Mouse (Mus musculus): ENCODE measurements around the gene Ccnl1. TPM values are rescaled to one million over a fixed set of nuclear protein-coding genes. Genes with fewer than 3 reads are reported as not detected.

The Ccnl1 gene
- total RNA-seq, 2 experiments from 2014 or later = 45.9 to 50.5 TPM

- DNase-seq (ENCODE audit: low spot score in 2 of 2) = no peak
These were observed 2.4 kb upstream of the Ccnl1 start for GRCm38 (mm10) chr3:65960291-65960945.

GRCm38 (mm10) chr3:65959416-65960001 lies 1.5 kb upstream of the Ccnl1 start:
- no peak for DNase-seq (ENCODE audit: low spot score in 2 of 2)

- no peak for DNase-seq (ENCODE audit: low spot score in 2 of 2)
These were observed 764 bp upstream of the Ccnl1 start for GRCm38 (mm10) chr3:65958840-65959185.

GRCm38 (mm10) chr3:65957271-65958101 lies 563 bp downstream of the Ccnl1 start:
- peak; percentile 30 to 42 for DNase-seq (ENCODE audit: low spot score in 2 of 2)

GRCm38 (mm10) chr3:65954499-65955391 lies 3.3 kb downstream of the Ccnl1 start:
- DNase-seq (ENCODE audit: low spot score in 2 of 2) = no peak

GRCm38 (mm10) chr3:65950831-65951365 lies 7.2 kb downstream of the Ccnl1 start:
- no peak for DNase-seq (ENCODE audit: low spot score in 2 of 2)

- no peak for DNase-seq (ENCODE audit: low spot score in 2 of 2)
These were observed 7.7 kb downstream of the Ccnl1 start for GRCm38 (mm10) chr3:65950304-65950703.

- DNase-seq (ENCODE audit: low spot score in 2 of 2) = no peak
These were observed 12.6 kb downstream of the Ccnl1 start for GRCm38 (mm10) chr3:65945277-65945932.

DNA sequence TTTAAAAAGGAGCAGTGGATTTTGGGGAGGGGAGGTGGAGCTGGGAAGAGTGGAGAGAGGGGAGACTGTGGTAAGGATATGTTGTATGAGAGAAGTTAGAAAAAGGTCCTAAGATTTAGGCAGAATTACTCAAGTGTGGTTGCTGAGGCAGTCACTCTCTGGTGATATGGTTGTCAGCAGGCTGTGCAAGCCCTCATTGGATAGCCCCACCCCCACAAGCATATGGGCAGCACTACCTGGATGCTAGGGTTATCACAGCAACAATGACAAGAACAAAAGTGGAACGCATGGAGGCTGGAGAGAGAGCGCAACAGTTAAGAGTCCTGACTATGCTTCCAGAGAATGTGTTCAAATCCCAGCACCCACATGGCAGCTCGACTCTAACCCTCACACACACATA lies 13.3 kb downstream of the Ccnl1 start:
- DNase-seq (ENCODE audit: low spot score in 2 of 2) = no peak

DNA sequence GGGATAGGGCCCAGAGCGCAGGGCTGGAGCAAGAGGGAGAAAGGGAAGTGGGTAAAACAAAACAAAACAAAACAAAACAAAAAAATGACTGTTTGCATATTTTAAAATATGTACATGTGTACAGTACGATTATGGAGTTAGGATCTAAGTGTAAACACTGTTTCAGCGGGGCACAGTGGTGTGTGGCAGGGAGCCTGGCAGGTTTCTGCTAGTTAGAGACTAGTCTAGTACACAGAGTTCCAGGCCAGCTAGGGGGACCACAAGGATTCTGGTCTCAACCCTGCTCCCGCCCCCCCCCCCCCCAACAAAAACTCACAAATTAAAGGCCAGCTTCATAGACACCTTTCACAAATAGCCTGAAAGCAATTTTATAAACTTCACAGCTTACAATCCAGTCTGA lies 14.6 kb downstream of the Ccnl1 start:
- no peak for DNase-seq (ENCODE audit: low spot score in 2 of 2)

DNA sequence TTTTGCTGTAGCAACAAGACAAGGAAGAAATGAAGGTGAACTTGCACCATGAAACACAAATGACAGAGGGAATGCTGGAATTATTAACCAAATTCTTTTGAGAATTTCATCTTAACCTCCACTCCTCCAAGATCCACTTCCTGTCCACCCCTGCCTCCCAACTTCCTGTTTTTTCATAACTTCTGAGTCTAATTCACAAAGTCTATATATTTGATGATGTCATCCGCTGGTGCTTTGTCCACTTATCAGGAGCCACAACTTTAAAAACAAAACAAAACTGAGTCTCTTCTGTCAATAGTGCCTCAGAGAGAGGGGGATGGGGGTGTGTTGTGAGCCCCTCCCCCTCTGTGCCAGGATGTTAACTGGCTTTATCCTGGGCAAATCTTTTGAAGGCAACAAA lies 17.0 kb downstream of the Ccnl1 start:
- DNase-seq (ENCODE audit: low spot score in 2 of 2) = no peak

- DNase-seq (ENCODE audit: low spot score in 2 of 2) = no peak
These were observed 19.8 kb downstream of the Ccnl1 start for GRCm38 (mm10) chr3:65938211-65938610.

DNA sequence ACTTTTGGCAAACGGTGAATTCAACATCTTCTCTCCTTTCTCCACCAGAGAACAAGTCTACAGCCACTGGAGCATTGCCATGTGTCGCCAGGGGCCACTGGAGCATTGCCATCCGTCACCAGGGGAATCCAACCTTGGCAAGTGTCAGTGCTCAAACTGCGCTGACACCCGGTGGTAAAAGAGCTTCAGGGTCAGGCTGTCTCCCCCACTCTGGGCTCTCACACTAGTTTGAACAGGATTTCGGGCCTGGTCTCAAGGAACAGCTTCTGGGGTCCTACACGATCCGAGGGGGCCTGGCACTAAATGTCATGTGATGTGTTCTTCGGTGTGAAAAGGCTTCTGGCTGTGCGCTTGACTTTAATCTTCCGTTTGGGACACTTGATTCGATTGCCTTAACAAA lies 21.7 kb downstream of the Ccnl1 start:
- no peak for DNase-seq (ENCODE audit: low spot score in 2 of 2)

- DNase-seq (ENCODE audit: low spot score in 2 of 2) = no peak
These were observed 22.9 kb downstream of the Ccnl1 start for GRCm38 (mm10) chr3:65935153-65935552.

DNA sequence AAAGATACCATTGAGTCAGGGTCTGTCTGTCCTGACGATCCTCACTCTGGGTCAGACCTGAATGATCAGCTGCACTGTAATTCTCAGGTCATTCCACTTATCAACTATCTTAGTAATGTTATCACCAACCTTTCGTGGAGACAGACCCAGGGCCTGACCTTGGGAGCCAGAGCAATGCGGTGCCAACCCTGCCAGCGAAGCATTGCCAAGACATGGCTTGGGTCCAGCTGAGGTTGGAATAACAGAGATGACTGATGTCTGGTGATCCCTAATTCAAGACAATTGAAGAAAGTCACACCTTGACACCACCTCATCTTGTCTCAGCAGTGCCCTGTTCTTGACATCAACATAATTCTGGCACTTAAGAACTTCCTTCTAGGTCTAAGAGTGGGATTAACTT lies 24.3 kb downstream of the Ccnl1 start:
- DNase-seq (ENCODE audit: low spot score in 2 of 2) = no peak

DNA sequence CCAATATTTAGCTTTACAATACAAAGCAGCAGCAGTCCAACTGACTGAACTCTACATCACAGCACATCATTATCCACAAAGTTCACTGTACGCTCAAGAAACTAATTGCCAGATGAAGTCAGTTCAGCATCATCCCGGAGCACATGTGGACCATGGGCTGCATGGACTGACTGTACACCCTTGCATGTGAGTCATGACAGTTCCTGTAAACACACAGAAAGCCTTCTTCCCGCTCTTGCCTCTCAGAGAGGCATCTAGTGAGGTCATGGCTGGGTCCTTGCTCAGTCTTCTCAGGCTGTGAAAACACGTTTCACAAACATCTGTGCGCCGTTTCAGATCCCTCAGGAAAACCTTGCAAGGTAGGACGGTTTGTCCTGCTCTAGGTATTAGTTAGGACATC lies 26.5 kb downstream of the Ccnl1 start:
- DNase-seq (ENCODE audit: low spot score in 2 of 2) = no peak

- DNase-seq (ENCODE audit: low spot score in 2 of 2) = no peak
These were observed 27.4 kb downstream of the Ccnl1 start for GRCm38 (mm10) chr3:65930636-65931035.

DNA sequence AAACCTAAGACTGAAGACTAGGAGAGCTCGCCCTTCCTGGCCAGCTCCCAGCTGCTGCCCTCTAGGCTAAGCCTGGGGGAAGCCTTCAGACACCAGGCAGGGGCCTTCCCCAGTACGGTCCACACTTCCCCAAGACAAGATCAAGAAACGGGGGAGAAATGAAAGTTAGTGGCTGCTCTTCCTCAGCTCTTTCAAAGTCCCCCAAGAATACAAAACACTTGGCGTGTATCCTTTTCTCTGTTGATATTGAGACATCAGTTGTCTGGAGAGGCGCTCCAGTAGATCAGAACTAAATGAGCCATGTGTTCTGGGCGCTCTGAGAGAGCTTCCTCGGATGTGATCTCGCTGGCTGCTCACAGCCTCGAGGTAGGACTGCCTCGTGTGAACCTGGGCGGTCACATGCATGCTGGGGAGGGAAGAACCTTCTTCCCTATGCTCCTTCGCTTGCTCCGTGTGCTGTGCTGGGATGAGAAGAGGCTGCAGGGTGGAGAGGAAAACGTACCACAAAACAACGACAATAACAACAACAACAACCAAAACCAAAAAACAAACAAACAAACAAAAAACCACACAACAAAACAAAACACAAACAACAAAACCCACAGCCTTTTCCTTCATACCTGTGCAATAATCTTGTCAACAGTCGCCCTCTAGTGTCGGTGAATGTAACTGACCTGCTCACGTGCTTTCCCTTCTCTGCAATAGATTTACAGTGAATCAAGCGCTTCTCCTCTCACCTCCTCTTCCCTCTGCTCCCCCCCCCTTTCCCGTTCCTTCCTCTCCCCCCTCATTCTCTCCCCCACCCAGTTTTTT lies 28.0 kb downstream of the Ccnl1 start:
- peak; percentile 62 to 80 for DNase-seq (ENCODE audit: low spot score in 2 of 2)

- peak; percentile 75 to 80 for DNase-seq (ENCODE audit: low spot score in 2 of 2)
These were observed 28.7 kb downstream of the Ccnl1 start for GRCm38 (mm10) chr3:65929304-65929783.
